Mouse (Mus musculus): ENCODE results near the gene Lhfp. TPM values are rescaled to one million over a fixed set of nuclear protein-coding genes. Genes with fewer than 3 reads are reported as not detected.

The Lhfp gene
- polyA plus RNA-seq, 1 experiment from 2014 or later: 77.0 TPM

- Histone ChIP-seq H3K4me2 (ENCODE audit: low read depth, low read length) (no peak overlapping the region), H3K4me1 (replicated peaks; ENCODE audit: control insufficient read depth, insufficient read depth, low read length) (no peaks in the 10 kb centered on the region; the same call in 1 of the 2 replicates), H3K9ac (ENCODE audit: low read length) (no peak overlapping the region), H3K36me3 (ENCODE audit: control insufficient read depth, insufficient read depth, low read length) (no peaks in the 10 kb centered on the region), H3K27ac (ENCODE audit: low read length) (no peak overlapping the region), H3K4me3 (ENCODE audit: low read length) (no peak overlapping the region), H3K27me3 (ENCODE audit: control insufficient read depth, insufficient read depth, low read depth, low read length) (no peaks in the 10 kb centered on the region), H3K9me3 (ENCODE audit: control insufficient read depth, low read length) (no peaks in the 10 kb centered on the region)
- 90% methylated on average over 3 of the region's 3 CpGs for WGBS
- ATAC-seq (ENCODE audit: low read depth): no peak
These were observed 33.4 kb downstream of the Lhfp start for GRCm38 (mm10) chr3:53074761-53075160.

- Histone ChIP-seq H3K4me1 (replicated peaks; ENCODE audit: control insufficient read depth, insufficient read depth, low read length) (no peaks in the 10 kb centered on the region), H3K9me3 (ENCODE audit: control insufficient read depth, low read length) (no peaks in the 10 kb centered on the region), H3K36me3 (ENCODE audit: control insufficient read depth, insufficient read depth, low read length) (no peaks in the 10 kb centered on the region), H3K27ac (ENCODE audit: low read length) (no peak overlapping the region), H3K27me3 (ENCODE audit: control insufficient read depth, insufficient read depth, low read depth, low read length) (no peaks in the 10 kb centered on the region), H3K9ac (ENCODE audit: low read length) (no peak overlapping the region), H3K4me2 (ENCODE audit: low read depth, low read length) (no peak overlapping the region), H3K4me3 (ENCODE audit: low read length) (no peak overlapping the region)
- WGBS: 91% methylated on average over 6 of the region's 6 CpGs
- ATAC-seq (ENCODE audit: low read depth): no peak
These were observed 39.0 kb downstream of the Lhfp start for GRCm38 (mm10) chr3:53080286-53080685.

GRCm38 (mm10) chr3:53080710-53081109, 39.4 kb downstream of the Lhfp start:
- H3K9me3 ChIP-seq (ENCODE audit: control insufficient read depth, low read length): no peaks in the 10 kb centered on the region
- H3K27me3 ChIP-seq (ENCODE audit: control insufficient read depth, insufficient read depth, low read depth, low read length): no peaks in the 10 kb centered on the region
- no peak overlapping the region for H3K27ac ChIP-seq (ENCODE audit: low read length)
- H3K36me3 ChIP-seq (ENCODE audit: control insufficient read depth, insufficient read depth, low read length): no peaks in the 10 kb centered on the region
- H3K4me2 ChIP-seq (ENCODE audit: low read depth, low read length): no peak overlapping the region
- 92% methylated on average over 8 of the region's 8 CpGs for WGBS
- no peak overlapping the region for H3K9ac ChIP-seq (ENCODE audit: low read length)
- H3K4me3 ChIP-seq (ENCODE audit: low read length): no peak overlapping the region
- ATAC-seq (ENCODE audit: low read depth): no peak
- no peaks in the 10 kb centered on the region for H3K4me1 ChIP-seq (replicated peaks; ENCODE audit: control insufficient read depth, insufficient read depth, low read length)

- H3K27ac ChIP-seq (ENCODE audit: low read length): no peak overlapping the region
- ATAC-seq (ENCODE audit: low read depth): no peak
- no peak overlapping the region for H3K4me3 ChIP-seq (ENCODE audit: low read length)
- H3K27me3 ChIP-seq (ENCODE audit: control insufficient read depth, insufficient read depth, low read depth, low read length): no peaks in the 10 kb centered on the region
- 69% methylated on average over 5 of the region's 5 CpGs for WGBS
- no peak overlapping the region for H3K9ac ChIP-seq (ENCODE audit: low read length)
- no peak overlapping the region for H3K4me2 ChIP-seq (ENCODE audit: low read depth, low read length)
- H3K9me3 ChIP-seq (ENCODE audit: control insufficient read depth, low read length): no peaks in the 10 kb centered on the region
- no peaks in the 10 kb centered on the region for H3K4me1 ChIP-seq (replicated peaks; ENCODE audit: control insufficient read depth, insufficient read depth, low read length)
- H3K36me3 ChIP-seq (ENCODE audit: control insufficient read depth, insufficient read depth, low read length): no peaks in the 10 kb centered on the region
These were observed 42.4 kb downstream of the Lhfp start for GRCm38 (mm10) chr3:53083717-53084116.

GRCm38 (mm10) chr3:53084806-53085205, 43.5 kb downstream of the Lhfp start:
- Histone ChIP-seq H3K27ac (ENCODE audit: low read length) (no peak overlapping the region), H3K9ac (ENCODE audit: low read length) (no peak overlapping the region), H3K27me3 (ENCODE audit: control insufficient read depth, insufficient read depth, low read depth, low read length) (no peaks in the 10 kb centered on the region), H3K4me3 (ENCODE audit: low read length) (no peak overlapping the region), H3K36me3 (ENCODE audit: control insufficient read depth, insufficient read depth, low read length) (no peaks in the 10 kb centered on the region), H3K9me3 (ENCODE audit: control insufficient read depth, low read length) (no peaks in the 10 kb centered on the region), H3K4me2 (ENCODE audit: low read depth, low read length) (no peak overlapping the region), H3K4me1 (replicated peaks; ENCODE audit: control insufficient read depth, insufficient read depth, low read length) (no peaks in the 10 kb centered on the region)
- no peak for ATAC-seq (ENCODE audit: low read depth)
- WGBS: 88% methylated on average over 8 of the region's 8 CpGs

- no peaks in the 10 kb centered on the region for H3K36me3 ChIP-seq (ENCODE audit: control insufficient read depth, insufficient read depth, low read length)
- no peak overlapping the region for H3K9ac ChIP-seq (ENCODE audit: low read length)
- no peak overlapping the region for H3K27ac ChIP-seq (ENCODE audit: low read length)
- no peak for ATAC-seq (ENCODE audit: low read depth)
- H3K4me1 ChIP-seq (replicated peaks; ENCODE audit: control insufficient read depth, insufficient read depth, low read length): no peaks in the 10 kb centered on the region
- H3K27me3 ChIP-seq (ENCODE audit: control insufficient read depth, insufficient read depth, low read depth, low read length): no peaks in the 10 kb centered on the region
- WGBS: 63% methylated on average over 7 of the region's 7 CpGs
- H3K9me3 ChIP-seq (ENCODE audit: control insufficient read depth, low read length): no peaks in the 10 kb centered on the region
- no peak overlapping the region for H3K4me3 ChIP-seq (ENCODE audit: low read length)
- H3K4me2 ChIP-seq (ENCODE audit: low read depth, low read length): no peak overlapping the region
These were observed 45.3 kb downstream of the Lhfp start for GRCm38 (mm10) chr3:53086481-53087155.

- no peaks in the 10 kb centered on the region for H3K27me3 ChIP-seq (ENCODE audit: control insufficient read depth, insufficient read depth, low read depth, low read length)
- H3K4me3 ChIP-seq (ENCODE audit: low read length): no peak overlapping the region
- WGBS: 61% methylated on average over 8 of the region's 8 CpGs
- no peak overlapping the region for H3K27ac ChIP-seq (ENCODE audit: low read length)
- no peaks in the 10 kb centered on the region for H3K4me1 ChIP-seq (replicated peaks; ENCODE audit: control insufficient read depth, insufficient read depth, low read length)
- no peak for ATAC-seq (ENCODE audit: low read depth)
- no peak overlapping the region for H3K4me2 ChIP-seq (ENCODE audit: low read depth, low read length)
- no peaks in the 10 kb centered on the region for H3K36me3 ChIP-seq (ENCODE audit: control insufficient read depth, insufficient read depth, low read length)
- no peak overlapping the region for H3K9ac ChIP-seq (ENCODE audit: low read length)
- H3K9me3 ChIP-seq (ENCODE audit: control insufficient read depth, low read length): no peaks in the 10 kb centered on the region
These were observed 46.0 kb downstream of the Lhfp start for GRCm38 (mm10) chr3:53087156-53087805.

- H3K4me3 ChIP-seq (ENCODE audit: low read length): no peak overlapping the region
- no peak overlapping the region for H3K9ac ChIP-seq (ENCODE audit: low read length)
- H3K27me3 ChIP-seq (ENCODE audit: control insufficient read depth, insufficient read depth, low read depth, low read length): no peaks in the 10 kb centered on the region
- WGBS: 84% methylated on average over 2 of the region's 2 CpGs
- H3K9me3 ChIP-seq (ENCODE audit: control insufficient read depth, low read length): no peaks in the 10 kb centered on the region
- no peak overlapping the region for H3K4me2 ChIP-seq (ENCODE audit: low read depth, low read length)
- no peak overlapping the region for H3K27ac ChIP-seq (ENCODE audit: low read length)
- no peaks in the 10 kb centered on the region for H3K4me1 ChIP-seq (replicated peaks; ENCODE audit: control insufficient read depth, insufficient read depth, low read length)
- ATAC-seq (ENCODE audit: low read depth): no peak
- no peaks in the 10 kb centered on the region for H3K36me3 ChIP-seq (ENCODE audit: control insufficient read depth, insufficient read depth, low read length)
These were observed 48.6 kb downstream of the Lhfp start for GRCm38 (mm10) chr3:53089921-53090320.

- H3K27me3 ChIP-seq (ENCODE audit: control insufficient read depth, insufficient read depth, low read depth, low read length): no peaks in the 10 kb centered on the region
- no peak overlapping the region for H3K4me3 ChIP-seq (ENCODE audit: low read length)
- H3K27ac ChIP-seq (ENCODE audit: low read length): no peak overlapping the region
- no peaks in the 10 kb centered on the region for H3K9me3 ChIP-seq (ENCODE audit: control insufficient read depth, low read length)
- H3K9ac ChIP-seq (ENCODE audit: low read length): no peak overlapping the region
- WGBS: 87% methylated on average over 3 of the region's 3 CpGs
- H3K4me2 ChIP-seq (ENCODE audit: low read depth, low read length): no peak overlapping the region
- no peaks in the 10 kb centered on the region for H3K36me3 ChIP-seq (ENCODE audit: control insufficient read depth, insufficient read depth, low read length)
- ATAC-seq (ENCODE audit: low read depth): no peak
- peaks cover 8% of the 10 kb centered on the region for H3K4me1 ChIP-seq (replicated peaks; ENCODE audit: control insufficient read depth, insufficient read depth, low read length)
These were observed 58.9 kb downstream of the Lhfp start for GRCm38 (mm10) chr3:53100210-53100609.
